Mouse (Mus musculus) CH12.LX (cell line): ENCODE measurements around the gene Rab8a. TPM values are rescaled to one million over a fixed set of nuclear protein-coding genes. Genes with fewer than 3 reads are reported as not detected.

Experiments
- DNase-seq: peaks from one replicate; pipeline ENCODE4 v3.0.0-alpha.2; 2013; ENCODE audit errors: extremely low read depth
- H3K27ac ChIP-seq: 2 replicates; pipeline ENCODE4 v1.5.1; 2012; ENCODE audit warnings: low read depth, mild to moderate bottlenecking, control low read depth, moderate library complexity; ENCODE audit not compliant: insufficient read depth
- H3K27me3 ChIP-seq: replicated peaks from 2 replicates; pipeline ENCODE3; 2012; ENCODE audit warnings: inconsistent platforms
- H3K36me3 ChIP-seq, 2 experiments: replicated peaks in 1 of 2; 2 replicates each; pipeline versions ENCODE3 to v1.6.1; 2012; ENCODE audit warnings: inconsistent platforms in 1 of 2, low read length in 1 of 2, mild to moderate bottlenecking in 1 of 2, mixed read lengths in 1 of 2, moderate library complexity in 1 of 2; ENCODE audit not compliant: control insufficient read depth in 1 of 2, insufficient read depth in 1 of 2
- H3K4me1 ChIP-seq, 2 experiments: 2 replicates each; pipeline ENCODE4 v1.6.1; 2012; ENCODE audit warnings: inconsistent platforms in 1 of 2, moderate library complexity in 1 of 2; ENCODE audit not compliant: insufficient read depth in 2 of 2, control insufficient read depth in 1 of 2
- H3K4me2 ChIP-seq: 2 replicates; pipeline ENCODE4 v1.6.1; 2012; ENCODE audit warnings: low read depth, mild to moderate bottlenecking, control low read depth; ENCODE audit not compliant: poor library complexity, insufficient read depth, severe bottlenecking
- H3K4me3 ChIP-seq, 3 experiments: fragments of 150-350 bp in 1 of 3; sonication (generic) in 1 of 3; replicated peaks in 1 of 3; 2 replicates each; pipeline versions ENCODE3 to v1.5.1; 2011 to 2012; ENCODE audit warnings: low read depth in 2 of 3, low read length in 2 of 3, mild to moderate bottlenecking in 2 of 3, moderate library complexity in 2 of 3, control low read depth in 1 of 3, improper control_type of control experiment in 1 of 3, inconsistent platforms in 1 of 3, mixed read lengths in 1 of 3; ENCODE audit not compliant: poor library complexity in 1 of 3
- H3K79me2 ChIP-seq: replicated peaks from 2 replicates; pipeline ENCODE4 v1.6.1; 2012; ENCODE audit warnings: mild to moderate bottlenecking, moderate library complexity; ENCODE audit not compliant: control insufficient read depth, poor library complexity, insufficient read depth, severe bottlenecking; ENCODE audit errors: extremely low read depth
- H3K9ac ChIP-seq: 2 replicates; pipeline ENCODE4 v1.6.1; 2012; ENCODE audit warnings: low read depth, mild to moderate bottlenecking, control low read depth, moderate library complexity; ENCODE audit not compliant: insufficient read depth
- H3K9me3 ChIP-seq: replicated peaks from 2 replicates; pipeline ENCODE3; 2012; ENCODE audit warnings: low read length, inconsistent platforms, mixed read lengths
- BHLHE40 ChIP-seq: IDR thresholded peaks from 2 replicates; pipeline ENCODE4 v1.6.1; 2011; ENCODE audit warnings: mild to moderate bottlenecking, low read depth, low read length, improper control_type of control experiment
- CHD1 ChIP-seq: IDR thresholded peaks from 2 replicates; pipeline ENCODE4 v1.6.1; 2012; ENCODE audit warnings: low read depth, low read length, improper control_type of control experiment, inconsistent platforms
- E2F4 ChIP-seq: IDR thresholded peaks from 2 replicates; pipeline ENCODE4 v1.6.1; 2011; ENCODE audit warnings: low read depth, low read length, improper control_type of control experiment; ENCODE audit not compliant: insufficient replicate concordance
- EP300 ChIP-seq: IDR thresholded peaks from 2 replicates; pipeline ENCODE4 v1.6.1; 2011; ENCODE audit warnings: low read length, improper control_type of control experiment
- ETS1 ChIP-seq: conservative IDR thresholded peaks from 2 replicates; pipeline ENCODE4 v1.6.1; 2012; ENCODE audit warnings: low read depth, mild to moderate bottlenecking, inconsistent platforms, low read length, improper control_type of control experiment, moderate library complexity
- HCFC1 ChIP-seq: IDR thresholded peaks from 2 replicates; pipeline ENCODE4 v1.6.1; 2012; ENCODE audit warnings: low read depth, mild to moderate bottlenecking, inconsistent platforms, low read length, improper control_type of control experiment
- JUND ChIP-seq: conservative IDR thresholded peaks from 2 replicates; pipeline ENCODE4 v1.6.1; 2011; ENCODE audit warnings: low read depth, low read length, improper control_type of control experiment
- KAT2A ChIP-seq: IDR thresholded peaks from 2 replicates; pipeline ENCODE4 v1.6.1; 2012; ENCODE audit warnings: low read length, improper control_type of control experiment, inconsistent platforms; ENCODE audit not compliant: insufficient replicate concordance
- MAX ChIP-seq: IDR thresholded peaks from 2 replicates; pipeline ENCODE4 v1.6.1; 2011; ENCODE audit warnings: low read length, improper control_type of control experiment
- MAZ ChIP-seq: IDR thresholded peaks from 2 replicates; pipeline ENCODE4 v1.6.1; 2012; ENCODE audit warnings: low read depth, mild to moderate bottlenecking, inconsistent platforms, low read length, improper control_type of control experiment, moderate library complexity
- MEF2A ChIP-seq: IDR thresholded peaks from 2 replicates; pipeline ENCODE4 v1.6.1; 2014; ENCODE audit warnings: low read depth, mild to moderate bottlenecking, inconsistent platforms, low read length, improper control_type of control experiment, borderline replicate concordance
- PAX5 ChIP-seq: IDR thresholded peaks from 2 replicates; pipeline ENCODE4 v1.6.1; 2012; ENCODE audit warnings: low read length, inconsistent platforms, mixed read lengths
- POLR2A ChIP-seq: IDR thresholded peaks from 2 replicates; pipeline ENCODE4 v1.6.1; 2011; ENCODE audit warnings: low read depth, mild to moderate bottlenecking, improper control_type of control experiment, low read length
- POLR2AphosphoS2 ChIP-seq: IDR thresholded peaks from 2 replicates; pipeline ENCODE4 v1.6.1; 2011; ENCODE audit warnings: low read depth, low read length, improper control_type of control experiment
- RAD21 ChIP-seq: IDR thresholded peaks from 2 replicates; pipeline ENCODE4 v1.6.1; 2011; ENCODE audit warnings: low read depth, mild to moderate bottlenecking, low read length, improper control_type of control experiment, moderate library complexity
- RCOR1 ChIP-seq: conservative IDR thresholded peaks from 2 replicates; pipeline ENCODE4 v1.6.1; 2012; ENCODE audit warnings: low read depth, mild to moderate bottlenecking, inconsistent platforms, low read length, improper control_type of control experiment
- SMC3 ChIP-seq: IDR thresholded peaks from 2 replicates; pipeline ENCODE4 v1.6.1; 2011; ENCODE audit warnings: low read depth, low read length, improper control_type of control experiment
- UBTF ChIP-seq: IDR thresholded peaks from 2 replicates; pipeline ENCODE4 v1.6.1; 2012; ENCODE audit warnings: low read depth, mild to moderate bottlenecking, inconsistent platforms, low read length, improper control_type of control experiment, moderate library complexity
- ZMIZ1 ChIP-seq: IDR thresholded peaks from 2 replicates; pipeline ENCODE4 v1.6.1; 2012; ENCODE audit warnings: low read depth, mild to moderate bottlenecking, inconsistent platforms, low read length, improper control_type of control experiment
- dilution Hi-C: fragments of 300-500 bp; cut with MboI; formaldehyde crosslinking; loops from 2 replicates; pipeline ENCODE4 v1.14.3; 2020; ENCODE audit warnings: low sequenced_read_pairs; ENCODE audit not compliant: extremely low pct_unique_long_range_greater_than_20kb, extremely low pct_ligation_motif_present
- in situ Hi-C: fragments of 300-500 bp; cut with MboI; formaldehyde crosslinking; loops from 3 replicates; pipeline ENCODE4 v1.14.3; 2019; ENCODE audit warnings: low sequenced_read_pairs, low pct_ligation_motif_present, low pct_unique_long_range_greater_than_20kb, mixed read lengths
- polyA plus RNA-seq: library from polyadenylated mRNA; unstranded; fragments of >175 nt; gene quantifications from 2 replicates; pipeline ENCODE4 v1.2.1, GENCODE M21; 2012; ENCODE audit warnings: low read depth; ENCODE audit not compliant: insufficient read length
- total RNA-seq, 2 experiments: library from RNA; depleted of rRNA; stranded (reverse); fragments of 300-350 nt in 1 of 2; fragments of >200 nt in 1 of 2; gene quantifications; 2 replicates each; pipeline ENCODE4 v1.2.3; 2012 to 2014

Gene Rab8a
- total and polyA plus RNA-seq, 3 experiments: 102 to 190 (median 136) TPM

DNA sequence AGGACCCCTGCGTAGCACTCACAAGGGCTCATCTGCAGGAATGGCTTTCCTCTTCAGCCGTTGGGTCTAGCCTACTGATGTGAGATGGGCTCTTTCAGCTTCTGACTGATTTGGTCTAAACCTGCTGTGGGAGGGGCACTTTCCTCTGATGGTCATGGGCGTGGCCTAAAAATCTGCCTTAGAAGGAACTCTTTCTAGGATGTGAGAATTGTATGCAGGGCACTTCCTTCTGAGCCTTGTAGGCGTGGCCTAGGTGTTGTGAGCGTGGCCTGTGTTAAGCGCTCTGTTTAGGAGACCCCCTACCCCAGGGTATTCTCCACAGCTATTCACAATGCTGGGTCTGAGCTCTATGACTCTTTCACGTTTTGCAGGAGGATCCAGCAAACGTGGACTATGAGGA lies 37.0 kb downstream of the Rab8a start:
- in situ Hi-C loops: no loop called here
- H3K9ac ChIP-seq: no peak overlapping the region
- H3K4me3 ChIP-seq: no peak overlapping the region
- 0 out of 4 replicates have a peak, but pooled peaks cover 0 to 3% of the 10 kb centered on the region in 2 experiments for H3K4me1 ChIP-seq
- H3K27me3 ChIP-seq: no peaks in the 10 kb centered on the region
- peaks cover 33% of the 10 kb centered on the region for H3K9me3 ChIP-seq
- no peak overlapping the region for H3K27ac ChIP-seq
- TF ChIP-seq CHD1 (no peak), SMC3 (no peak), BHLHE40 (no peak), PAX5 (no peak), E2F4 (no peak), MAZ (no peak)
- no peak overlapping the region for H3K4me2 ChIP-seq
- no peak for DNase-seq
- H3K79me2 ChIP-seq: no peaks in the 10 kb centered on the region
- dilution Hi-C loops: no loop called here
- H3K36me3 ChIP-seq: peaks cover 62 to 96% of the 10 kb centered on the region in 2 experiments

DNA sequence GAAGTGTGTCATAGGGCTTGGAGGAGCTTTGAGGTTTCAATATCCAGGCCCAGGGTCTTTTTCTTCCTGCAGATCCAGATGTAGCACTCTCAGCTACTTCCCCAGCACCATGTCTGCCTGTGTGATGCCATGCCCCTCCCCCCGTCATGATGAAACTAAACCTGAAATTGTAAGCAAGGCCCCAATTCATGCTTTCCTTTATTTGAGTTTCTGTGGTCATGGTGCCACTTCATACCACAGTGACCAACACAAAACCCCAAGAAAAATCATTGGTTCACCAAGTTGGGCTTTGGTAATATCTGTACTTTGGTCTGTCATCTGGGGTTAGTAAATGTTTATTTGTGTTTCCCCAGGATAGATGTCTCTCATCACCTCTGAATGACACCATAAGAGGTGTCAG lies 47.6 kb downstream of the Rab8a start:
- Histone ChIP-seq H3K36me3 (no peaks in the 10 kb centered on the region), H3K4me2 (no peak overlapping the region), H3K27ac (no peak overlapping the region), H3K9ac (no peak overlapping the region), H3K9me3 (peaks cover 7% of the 10 kb centered on the region), H3K27me3 (no peaks in the 10 kb centered on the region)
- in situ Hi-C loops: no loop called here
- TF ChIP-seq RCOR1: no peak
- TF ChIP-seq POLR2A: no peak
- TF ChIP-seq JUND: no peak
- TF ChIP-seq E2F4: no peak
- no peak for TF ChIP-seq MEF2A
- TF ChIP-seq MAX: no peak
- TF ChIP-seq EP300: no peak
- TF ChIP-seq ETS1: no peak
- no peak for TF ChIP-seq HCFC1
- no peak for TF ChIP-seq SMC3
- TF ChIP-seq RAD21: no peak
- TF ChIP-seq, all 38 proteins: peak for 0
- no peak for DNase-seq
- Histone ChIP-seq H3K4me3 (no peak overlapping the region), H3K4me1 (peaks cover 3 to 4% of the 10 kb centered on the region in 2 experiments; a peak in 1 of 4 replicates), H3K79me2 (no peaks in the 10 kb centered on the region)
- dilution Hi-C loops: no loop called here

- Histone ChIP-seq H3K4me2 (no peak overlapping the region), H3K4me3 (no peak overlapping the region), H3K4me1 (peaks cover 3 to 10% of the 10 kb centered on the region in 2 experiments; a peak in 2 of 4 replicates), H3K36me3 (no peaks in the 10 kb centered on the region), H3K79me2 (no peaks in the 10 kb centered on the region), H3K9me3 (no peaks in the 10 kb centered on the region), H3K27ac (no peak overlapping the region), H3K9ac (no peak overlapping the region), H3K27me3 (no peaks in the 10 kb centered on the region)
- in situ Hi-C loops: no loop called here
- TF ChIP-seq KAT2A (no peak), UBTF (no peak), ZMIZ1 (no peak), PAX5 (no peak), POLR2AphosphoS2 (no peak)
- DNase-seq: no peak
- dilution Hi-C loops: no loop called here
These were observed 49.2 kb downstream of the Rab8a start for GRCm38 (mm10) chr8:72210222-72210621.
